Mouse (Mus musculus) R1 (cell line): Measurements from ENCODE around the gene Cradd.

ENCODE experiments used
- DNase-seq: peaks from one replicate; pipeline ENCODE4 v3.0.0-alpha.2; 2018; ENCODE audit warnings: low read depth, low spot score

Cradd gene

DNA sequence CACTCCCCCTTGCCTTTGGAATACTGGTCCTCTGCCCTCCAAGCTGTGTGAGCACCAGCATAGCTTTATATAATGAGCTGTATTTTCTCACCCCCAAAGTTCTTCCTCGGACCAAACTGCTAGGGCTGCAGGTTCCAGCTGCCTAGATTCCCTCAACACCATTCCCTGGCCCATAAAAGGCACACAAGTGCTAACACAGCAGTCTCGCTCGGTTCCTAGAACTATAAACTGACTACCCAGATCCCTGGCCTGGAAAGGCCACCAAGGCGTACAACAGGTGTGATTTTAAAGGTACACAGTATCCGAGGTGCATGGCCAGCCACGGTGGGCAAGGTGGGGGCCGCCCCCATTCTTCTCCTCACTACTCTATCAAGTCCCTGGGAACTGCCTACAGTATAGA is 54.8 kb downstream of the Cradd start:
- DNase-seq: no peak

DNA sequence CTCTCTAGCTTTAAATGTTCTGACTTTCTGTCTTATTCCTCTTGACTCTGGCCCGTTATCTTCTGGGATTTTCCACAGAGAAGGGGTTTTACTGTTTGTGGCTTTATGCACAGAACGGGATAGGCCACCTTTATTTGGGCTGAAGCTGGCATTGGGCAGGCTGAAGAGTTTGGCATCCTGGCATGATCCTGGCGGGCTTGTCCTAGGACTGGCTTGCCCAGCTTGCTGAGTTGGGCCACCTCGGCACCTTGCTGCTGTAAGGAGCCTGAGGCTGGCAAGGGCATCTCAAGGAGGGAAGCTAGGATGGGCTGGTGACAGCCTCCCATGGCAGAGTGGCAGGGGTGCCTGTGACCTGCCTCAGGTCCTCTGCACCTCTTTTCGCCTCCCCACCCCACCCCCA is 55.6 kb downstream of the Cradd start:
- DNase-seq: no peak

DNA sequence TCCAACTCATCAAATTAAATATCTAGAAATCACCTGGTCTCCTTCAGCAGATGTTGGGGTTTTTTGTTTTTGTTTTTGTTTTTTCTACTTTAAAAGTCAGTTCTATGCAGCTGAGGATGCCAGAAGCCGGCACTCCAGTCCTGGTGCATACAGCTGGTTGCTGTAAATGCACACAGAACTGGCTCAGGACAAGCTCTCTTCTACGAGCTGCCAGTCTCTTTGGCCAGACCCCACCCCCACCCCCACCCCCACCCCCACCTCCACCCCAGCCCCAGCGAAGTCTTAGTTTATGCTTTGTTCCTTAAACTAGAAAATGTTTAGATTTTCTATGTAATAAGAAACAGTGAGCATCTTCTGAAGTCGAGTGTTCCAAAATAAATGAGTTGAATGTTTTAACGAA is 57.0 kb downstream of the Cradd start:
- no peak for DNase-seq

DNA sequence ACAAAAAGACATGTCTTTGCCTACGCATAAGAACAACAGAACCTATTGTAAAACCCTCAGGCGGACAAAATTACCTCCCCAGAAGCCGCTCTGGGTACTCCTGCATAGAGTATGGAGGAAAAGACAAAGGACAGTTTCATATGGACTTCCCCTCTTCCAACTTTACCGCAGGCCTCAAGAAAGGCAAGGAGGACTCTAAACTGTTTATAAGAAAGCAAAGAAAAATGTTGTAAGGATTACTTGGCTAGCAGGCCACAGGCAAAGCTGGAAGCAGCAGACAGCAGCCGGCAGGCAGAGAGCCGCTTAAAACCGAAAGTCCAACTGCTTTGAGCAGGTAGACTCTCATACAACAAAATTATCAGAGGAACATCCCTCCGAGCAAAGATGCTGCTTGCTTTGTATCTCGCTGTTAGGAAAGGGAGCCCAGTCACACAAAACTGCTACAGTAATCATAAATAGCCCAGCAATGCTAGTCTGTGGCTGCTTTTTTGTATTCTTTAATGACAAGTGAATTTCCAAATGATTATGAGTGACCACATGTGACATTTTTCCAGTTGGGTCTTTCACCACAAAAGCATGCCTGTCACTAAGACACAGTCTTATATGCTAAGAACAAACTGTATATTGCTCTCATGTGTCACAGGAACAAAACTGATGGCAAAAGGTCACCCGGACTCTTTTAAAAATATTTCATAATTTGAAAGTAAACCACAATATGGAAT is 57.7 kb downstream of the Cradd start:
- DNase-seq: no peak

DNA sequence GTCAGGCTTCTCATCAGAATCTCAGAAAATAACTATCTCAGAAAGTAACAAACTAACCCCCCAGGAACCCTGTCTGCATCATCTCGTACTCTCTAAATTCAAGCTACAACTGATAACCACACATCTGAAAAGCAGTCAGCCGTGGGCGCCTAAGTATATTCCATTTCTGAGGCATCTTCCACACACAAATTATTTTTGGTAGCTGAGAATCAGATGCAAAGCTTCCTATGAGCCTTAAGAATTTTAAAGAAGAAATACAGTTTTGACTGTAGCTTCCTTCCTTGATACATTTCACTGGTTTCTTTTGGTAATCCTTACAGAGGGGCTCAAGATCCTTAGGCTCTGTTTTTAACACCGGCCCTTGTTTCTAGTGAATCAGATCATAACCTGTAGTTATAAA is 58.4 kb downstream of the Cradd start:
- DNase-seq: no peak

DNA sequence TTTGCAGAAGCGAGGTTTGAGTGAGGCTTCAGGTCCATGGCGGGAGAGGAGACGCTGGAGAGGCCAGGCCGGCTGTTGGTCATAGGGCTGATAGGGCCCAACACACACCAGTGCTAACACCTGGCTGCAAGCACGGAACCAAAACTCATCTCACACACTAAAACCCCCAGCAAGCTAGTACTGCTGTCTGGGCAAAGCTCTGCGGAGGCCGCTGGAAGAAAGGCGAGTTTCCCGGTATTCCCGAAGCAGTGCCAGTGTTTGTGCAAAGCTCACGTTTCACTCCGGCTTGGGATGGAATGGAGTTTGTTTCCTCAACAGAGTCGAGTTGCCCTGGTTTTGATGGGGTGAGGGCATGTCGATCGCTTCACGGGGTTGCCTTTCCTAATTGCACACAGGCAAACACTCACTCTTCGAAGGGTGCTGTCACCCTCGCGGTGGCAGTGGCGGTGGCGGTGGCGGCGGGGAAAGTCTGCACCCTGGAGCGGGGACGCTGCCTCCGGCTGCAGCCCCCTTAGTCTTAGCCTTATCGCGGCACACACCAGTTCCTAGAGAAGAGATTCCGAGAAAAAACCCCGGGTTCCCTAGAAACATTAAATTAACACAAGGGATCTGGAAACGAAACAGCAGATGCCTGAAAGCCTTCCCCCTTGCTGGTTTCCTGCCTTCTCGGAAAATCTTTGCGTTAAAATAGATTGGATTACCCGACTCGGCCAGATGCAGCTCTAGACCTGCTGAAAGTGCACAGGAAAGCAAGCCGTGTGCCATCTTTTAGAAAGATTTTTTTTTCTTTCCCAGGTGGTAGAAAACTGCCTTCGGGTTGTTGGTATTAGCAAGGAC is 59.2 kb downstream of the Cradd start:
- peak; percentile 35 for DNase-seq

DNA sequence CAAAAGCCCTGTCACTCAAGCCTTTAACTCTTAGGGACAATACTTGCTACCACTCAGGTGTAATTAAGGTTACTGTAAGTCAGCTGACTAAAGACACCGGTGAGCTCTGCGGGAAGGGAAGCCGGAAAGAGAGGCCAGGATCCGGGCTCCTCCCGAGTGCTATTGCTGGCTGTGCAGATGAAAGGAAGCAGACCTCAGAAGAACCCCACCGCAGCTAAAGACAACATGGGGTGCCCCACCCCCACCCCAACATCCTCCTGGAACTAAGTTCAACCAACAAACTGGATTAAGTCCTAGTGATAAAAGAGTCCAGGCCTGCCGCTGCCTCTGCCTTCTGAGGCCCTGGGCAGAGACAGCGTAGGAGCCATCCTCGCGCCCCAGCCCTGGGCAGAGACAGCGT is 61.5 kb downstream of the Cradd start:
- peak; percentile 79 for DNase-seq

DNA sequence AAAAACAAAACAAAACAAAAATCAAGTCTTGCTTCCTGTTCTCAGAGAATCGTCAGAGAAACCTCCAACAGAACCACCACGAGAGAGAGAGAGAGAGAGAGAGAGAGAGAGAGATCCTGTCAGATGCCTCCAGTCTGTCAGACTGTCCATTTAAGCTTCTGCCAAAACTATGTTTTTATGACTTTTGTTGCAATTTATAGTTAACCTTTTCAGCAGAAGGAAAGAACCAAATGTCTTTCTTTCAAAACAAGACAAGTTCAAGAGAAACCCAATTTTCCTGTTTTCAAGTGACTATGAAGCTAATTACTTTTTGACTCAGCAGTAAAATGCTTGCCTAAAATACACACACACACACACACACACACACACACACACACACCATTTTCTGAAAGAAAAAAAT is 62.7 kb downstream of the Cradd start:
- DNase-seq: no peak

DNA sequence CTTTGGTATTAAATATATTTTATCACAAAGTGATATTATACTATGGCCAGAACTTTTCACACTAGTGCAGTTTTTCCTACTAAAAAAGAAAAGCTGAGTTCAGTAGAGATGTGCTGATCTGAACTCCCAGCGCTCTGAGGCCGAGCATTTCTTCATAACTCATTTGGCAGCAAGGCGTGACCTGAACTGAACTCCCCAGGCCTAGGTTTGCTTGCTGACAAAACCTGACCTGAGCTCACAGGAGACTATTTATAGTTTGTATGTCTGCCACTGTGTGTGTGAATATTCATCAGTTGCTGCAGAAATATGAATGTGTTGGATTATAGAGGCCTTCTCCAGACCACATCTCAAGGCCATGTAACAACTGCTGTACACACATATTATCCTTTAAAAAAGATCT is 63.5 kb downstream of the Cradd start:
- DNase-seq: no peak

DNA sequence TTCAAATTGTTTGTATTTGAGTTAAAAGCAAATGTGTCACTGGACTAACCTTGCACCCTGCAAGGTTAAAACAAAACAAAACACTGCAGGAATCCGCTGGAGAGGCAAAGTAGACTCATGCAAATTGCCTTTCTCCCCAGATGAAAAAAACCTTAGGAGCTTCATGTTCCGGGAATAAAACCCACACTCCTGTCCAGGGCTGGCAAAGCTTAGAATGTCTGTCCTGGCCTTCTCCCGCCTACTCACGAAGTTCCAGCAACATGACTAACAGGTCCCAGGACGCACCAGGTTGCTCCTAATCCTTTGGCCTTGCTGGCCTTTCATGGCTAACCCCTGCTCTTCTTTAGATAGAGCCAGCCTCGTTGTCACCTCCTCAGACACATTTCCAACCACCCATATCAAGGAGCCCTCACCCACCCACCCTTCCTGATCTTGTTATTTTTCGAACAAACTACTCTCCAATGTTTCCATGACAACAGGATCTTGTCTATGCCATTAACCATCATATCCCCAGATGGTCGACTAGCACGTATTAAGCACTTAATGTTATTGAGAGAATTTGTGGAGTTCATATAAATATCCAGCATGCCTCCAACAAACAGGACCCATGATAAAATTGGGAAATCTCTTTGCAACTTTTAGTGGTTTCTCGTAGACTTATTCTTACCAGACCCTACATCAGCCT is 65.3 kb downstream of the Cradd start:
- DNase-seq: no peak

DNA sequence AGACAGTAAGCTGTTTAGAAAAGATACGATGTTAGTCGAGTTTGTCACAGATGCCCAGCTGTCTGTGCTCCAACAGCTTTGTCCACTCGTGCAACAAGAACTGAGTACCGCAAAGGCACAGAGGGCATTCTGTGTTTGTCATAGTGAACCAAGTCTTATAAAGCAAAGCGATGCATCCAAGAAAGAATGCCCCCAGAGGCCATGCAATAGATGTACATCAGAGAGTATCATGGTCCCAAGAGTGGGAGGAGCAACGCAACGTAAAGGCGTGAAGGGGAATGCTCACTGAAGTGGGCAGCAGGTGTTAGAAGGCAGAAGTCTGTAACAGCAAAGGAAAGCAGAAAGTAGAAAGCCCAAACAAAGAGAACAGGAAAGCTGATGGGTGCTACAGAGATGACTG is 66.0 kb downstream of the Cradd start:
- DNase-seq: peak; percentile 93

DNA sequence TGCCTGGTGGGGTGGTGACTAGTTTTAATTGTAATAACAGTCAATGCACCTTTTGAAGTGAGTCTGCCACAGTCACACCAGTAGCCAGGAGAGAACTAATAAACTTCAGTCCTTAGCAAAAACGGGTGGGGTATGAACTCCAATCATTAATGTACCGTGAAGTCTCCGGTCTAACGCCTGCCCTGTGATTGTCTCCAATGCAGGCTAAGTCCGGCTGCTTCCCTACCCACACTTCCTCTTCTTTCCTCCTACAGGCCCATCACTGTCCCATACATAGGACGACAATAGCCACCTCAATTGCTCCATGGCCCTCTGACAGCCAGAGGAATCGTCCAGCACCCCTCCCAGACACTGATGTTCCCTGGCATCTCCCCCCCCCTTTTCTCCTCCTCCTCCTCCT is 67.8 kb downstream of the Cradd start:
- DNase-seq: no peak

DNA sequence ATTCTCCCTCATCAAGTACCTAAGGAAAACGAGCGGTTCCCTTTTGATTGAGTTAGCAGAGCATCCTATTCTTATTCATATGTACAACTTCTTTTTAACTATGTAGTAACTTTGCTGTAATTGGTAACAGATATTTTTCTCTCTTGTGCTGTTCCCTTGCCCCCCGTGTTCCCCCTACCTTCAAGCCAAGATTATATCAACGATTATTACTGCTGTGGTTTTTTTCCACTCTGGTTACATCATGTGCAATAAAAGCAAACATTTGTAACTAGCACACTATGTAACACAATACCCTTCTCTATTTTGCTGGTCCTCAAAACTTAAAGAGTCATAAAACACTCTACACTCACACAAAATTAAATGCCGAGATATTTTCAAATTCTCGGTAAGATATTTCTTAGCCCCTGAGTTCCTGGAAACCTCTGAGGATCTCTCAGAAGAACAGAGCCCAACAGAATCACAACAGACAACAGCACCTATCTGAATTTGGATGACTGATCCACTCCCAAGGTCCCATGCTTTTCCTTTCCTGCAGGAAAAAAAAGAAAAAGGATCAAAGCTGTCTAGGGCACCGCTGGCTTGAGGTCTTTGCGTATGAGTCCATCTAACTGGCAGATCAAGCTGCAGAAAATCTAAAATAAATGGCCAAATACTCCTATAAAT is 68.8 kb downstream of the Cradd start:
- DNase-seq: no peak

DNA sequence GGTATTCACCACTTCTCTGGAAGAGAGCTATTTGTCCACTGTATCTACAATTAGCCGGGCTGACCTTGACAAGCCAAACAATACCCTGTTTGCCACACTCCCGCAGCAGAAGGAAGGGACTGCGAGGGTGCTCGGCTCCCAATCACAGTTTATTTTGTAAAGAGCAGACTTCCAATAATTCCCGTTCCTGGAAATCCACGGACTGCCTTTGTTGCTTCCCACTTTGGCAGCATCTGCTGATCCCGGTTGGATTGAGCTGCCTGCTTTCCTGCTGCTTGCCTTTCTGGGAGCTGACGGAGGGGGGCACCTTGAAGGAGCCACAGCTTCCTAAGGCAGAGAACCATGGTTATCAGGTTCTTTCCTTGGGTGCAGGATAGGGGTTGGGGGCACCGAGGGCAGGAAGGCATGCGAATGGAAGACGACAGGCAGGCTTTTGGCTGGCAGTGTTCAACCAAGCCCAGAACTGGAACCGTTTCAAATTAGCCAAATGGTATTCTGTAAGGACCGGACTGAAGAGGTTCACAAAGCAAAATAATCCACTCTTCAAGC is 69.4 kb downstream of the Cradd start:
- no peak for DNase-seq

DNA sequence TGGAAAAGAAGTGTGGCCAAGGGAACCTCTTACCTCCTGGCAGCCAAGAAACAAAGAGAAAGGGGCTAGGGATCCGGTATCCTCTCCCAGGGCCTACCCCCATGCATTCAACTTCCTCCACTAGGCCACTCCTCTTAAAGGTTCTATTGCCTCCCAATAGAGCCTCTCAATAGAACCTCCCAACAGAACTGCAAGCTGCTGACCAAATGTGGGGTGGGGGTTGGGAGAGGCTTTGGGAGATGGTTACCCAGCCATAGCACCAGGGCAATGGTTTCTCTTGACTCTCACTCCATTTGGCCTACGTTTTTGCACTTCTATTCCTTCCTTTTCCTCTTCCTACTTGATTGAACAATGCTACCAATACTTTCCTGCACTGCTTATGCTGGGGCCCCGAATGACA is 69.9 kb downstream of the Cradd start:
- peak; percentile 61 for DNase-seq

DNA sequence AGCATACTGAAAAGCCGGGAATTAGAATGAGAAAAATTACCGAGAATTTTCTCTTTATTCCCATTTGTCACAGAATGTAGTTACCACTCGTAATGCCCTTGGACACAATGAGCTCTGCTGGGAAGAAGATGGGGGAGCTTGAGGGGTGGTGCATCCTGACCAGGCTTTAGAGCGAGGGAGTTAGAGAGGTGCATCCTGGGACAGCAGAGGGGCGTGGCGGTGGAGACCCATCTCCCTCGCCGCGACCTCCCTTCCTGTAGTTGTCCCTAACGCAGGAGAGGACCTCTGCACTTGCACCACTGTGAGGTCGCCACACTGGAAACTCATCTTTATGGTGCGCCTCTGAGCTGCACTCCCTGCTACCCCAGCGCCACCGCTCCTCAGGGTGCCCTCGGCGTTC is 72.3 kb downstream of the Cradd start:
- peak; percentile 61 for DNase-seq

DNA sequence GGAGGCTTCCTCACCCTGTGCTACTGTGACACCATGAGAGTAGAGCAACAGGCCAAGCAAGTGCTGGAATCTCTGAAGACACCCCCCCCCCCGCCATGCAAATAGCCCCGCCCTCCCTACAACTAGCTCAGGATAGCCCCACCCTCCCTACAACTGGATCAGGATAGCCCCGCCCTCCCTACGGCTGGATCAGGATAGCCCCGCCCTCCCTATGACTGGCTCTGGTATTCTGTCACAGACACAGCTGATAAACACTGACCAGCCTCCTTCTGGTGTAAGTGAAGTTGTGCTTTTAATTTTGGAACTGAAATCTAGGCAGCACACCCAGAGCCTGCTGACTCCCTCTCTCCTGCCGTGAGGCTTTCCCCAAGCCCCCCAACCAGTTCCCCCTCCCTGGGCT is 75.6 kb downstream of the Cradd start:
- DNase-seq: peak; percentile 82

DNA sequence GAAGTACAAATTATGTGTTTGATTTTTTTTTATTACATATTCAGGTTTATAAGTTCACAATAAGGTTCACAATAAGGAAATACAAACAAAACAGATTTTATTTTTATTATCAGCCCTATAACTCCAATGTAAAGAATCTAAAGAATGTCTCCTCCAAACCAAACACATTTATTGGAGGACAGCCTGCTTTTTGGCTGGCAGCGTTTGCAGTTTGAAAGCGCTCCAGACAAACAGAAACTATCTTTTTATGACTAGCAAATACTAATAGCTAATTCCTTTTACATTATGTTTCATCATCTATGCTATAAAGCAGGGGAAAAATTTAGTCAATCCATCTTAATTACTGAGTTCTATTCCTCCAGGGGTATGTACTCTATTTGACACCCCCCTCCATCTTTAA is 77.2 kb downstream of the Cradd start:
- no peak for DNase-seq

DNA sequence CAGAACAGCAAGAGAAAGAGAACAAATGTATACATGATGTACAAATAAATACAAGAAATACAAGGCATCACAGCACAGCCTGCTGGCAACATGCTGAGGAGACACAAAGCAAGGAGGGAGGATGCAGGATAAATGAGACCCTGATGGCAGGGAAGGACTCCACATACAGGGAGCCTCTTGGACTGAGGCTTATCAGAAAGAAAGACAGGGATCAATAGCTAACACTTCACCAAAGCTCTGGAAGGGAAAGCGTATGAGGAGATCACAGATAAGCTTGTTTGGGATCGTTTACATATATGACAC is 78.3 kb downstream of the Cradd start:
- DNase-seq: no peak

DNA sequence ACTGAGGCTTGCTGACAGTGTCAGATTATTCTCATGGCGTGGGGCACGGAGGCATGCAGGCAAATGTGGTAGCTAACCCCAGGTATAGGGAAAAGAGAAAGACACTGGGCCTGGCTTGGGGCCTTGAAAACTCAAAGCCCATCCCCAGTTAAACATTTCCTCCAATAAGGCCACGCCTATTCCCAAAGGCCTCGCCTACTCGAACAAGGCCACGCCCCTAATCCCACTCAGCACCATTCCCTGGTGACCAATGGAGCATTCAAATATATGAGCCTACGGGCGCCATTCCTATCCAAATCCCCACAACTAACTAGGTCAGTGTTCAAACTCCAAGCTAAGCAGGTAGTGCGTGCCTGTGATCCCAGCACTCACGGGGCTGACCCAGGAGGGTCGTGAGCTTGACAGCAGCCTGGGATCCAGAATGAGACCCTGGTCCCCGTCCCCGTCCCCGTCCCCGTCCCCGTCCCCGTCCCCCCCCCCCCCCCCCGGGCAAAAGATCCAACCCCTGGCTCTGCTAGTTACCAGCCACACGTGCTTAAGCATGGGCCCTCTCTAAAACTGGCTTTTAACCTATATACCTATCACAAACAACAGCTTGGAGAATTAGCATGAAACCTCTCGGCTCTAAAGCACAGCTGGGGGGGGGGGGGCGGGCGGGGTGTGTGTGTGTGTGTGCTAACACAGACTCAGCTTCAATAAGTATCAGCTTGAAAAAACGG is 78.8 kb downstream of the Cradd start:
- DNase-seq: peak; percentile 94
